Mouse (Mus musculus): ENCODE results near the gene Rasl2-9.
"Not testable (repeated sequence)": the region's sequence is repeated elsewhere in the genome, so short reads cannot be mapped to it uniquely, and the experiment has no call there.

Rasl2-9 gene

GRCm38 (mm10) chr7:5080010-5080751 is 45.6 kb downstream of the Rasl2-9 start, which contains the start of gene Epn1:
Epn1 (plus strand) TSS chr7:5080235.
- DNase-seq = peak; percentile 94 to 96

DNA sequence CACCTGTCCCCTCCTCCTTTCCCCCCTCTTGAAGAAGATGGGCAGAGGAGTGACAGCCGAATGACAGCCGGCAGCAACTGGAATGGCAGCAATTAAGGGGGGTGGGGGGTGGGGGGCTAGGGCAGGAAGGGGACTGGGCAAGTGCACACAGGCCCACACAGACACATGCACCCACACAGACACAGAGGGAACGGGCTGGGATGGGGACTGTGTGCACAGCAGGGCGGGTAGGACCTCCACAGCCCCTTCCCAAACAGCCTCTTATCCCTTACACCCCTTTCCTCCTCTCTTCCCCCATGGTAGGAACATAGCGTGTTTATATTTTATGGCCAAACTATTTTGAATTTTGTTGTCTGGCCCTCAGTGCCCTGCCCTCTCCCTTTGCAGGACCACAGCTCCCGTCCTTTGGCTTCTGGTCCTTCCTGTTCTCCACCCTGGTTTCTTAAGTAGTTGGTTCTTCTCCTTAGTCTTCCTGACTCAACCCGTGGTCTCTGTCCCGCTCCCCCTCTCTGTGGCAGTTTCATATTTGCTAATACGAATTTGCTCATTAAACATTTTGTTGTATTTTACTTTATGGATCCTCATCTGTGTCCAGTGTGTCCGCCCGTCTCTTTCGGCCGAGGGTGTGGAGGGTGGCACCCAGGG is 46.3 kb downstream of the Rasl2-9 start:
- not testable (repeated sequence) for DNase-seq

DNA sequence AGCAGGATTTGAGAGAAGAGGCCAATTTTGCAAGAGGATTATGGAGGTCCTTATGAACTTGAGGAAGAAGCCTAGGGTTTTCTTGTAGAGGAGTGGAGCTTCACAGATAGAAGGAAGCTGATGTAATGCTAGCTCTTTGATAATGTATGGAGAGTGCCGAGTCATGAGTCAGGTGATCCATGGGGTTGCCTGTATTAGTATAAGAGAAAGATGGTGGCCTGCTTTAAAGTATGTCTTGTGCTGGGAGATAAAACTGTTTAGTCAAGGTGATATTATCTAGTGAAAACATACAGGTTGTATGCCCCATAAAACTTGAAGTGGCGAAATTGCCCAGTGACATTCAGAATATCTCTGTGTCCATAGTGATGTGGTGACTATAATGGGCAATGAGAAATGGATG is 48.8 kb downstream of the Rasl2-9 start:
- DNase-seq = no peak

- DNase-seq = no peak
Observed at GRCm38 (mm10) chr7:5074984-5075383, 50.8 kb downstream of the Rasl2-9 start.

All from thymus, postnatal 36 days (tissue).